Mouse (Mus musculus) heart, adult 2 months (tissue): ENCODE measurements around the gene Fstl5.

Source experiments
- CTCF ChIP-seq: fragments of 200-600 bp; IDR thresholded peaks from 2 replicates; pipeline ENCODE4 v1.8.1; 2022; ENCODE audit warnings: antibody characterized with exemption, mild to moderate bottlenecking, moderate library complexity
- EP300 ChIP-seq: fragments of 200-500 bp; IDR thresholded peaks from 2 replicates; pipeline ENCODE4 v1.6.1; 2011; ENCODE audit warnings: low read depth, low read length, control low read depth; ENCODE audit not compliant: insufficient read depth
- POLR2A ChIP-seq: fragments of 200-500 bp; IDR thresholded peaks from 2 replicates; pipeline ENCODE4 v1.6.1; 2011; ENCODE audit warnings: mild to moderate bottlenecking, low read depth, low read length, control low read depth; ENCODE audit not compliant: insufficient read depth

DNA sequence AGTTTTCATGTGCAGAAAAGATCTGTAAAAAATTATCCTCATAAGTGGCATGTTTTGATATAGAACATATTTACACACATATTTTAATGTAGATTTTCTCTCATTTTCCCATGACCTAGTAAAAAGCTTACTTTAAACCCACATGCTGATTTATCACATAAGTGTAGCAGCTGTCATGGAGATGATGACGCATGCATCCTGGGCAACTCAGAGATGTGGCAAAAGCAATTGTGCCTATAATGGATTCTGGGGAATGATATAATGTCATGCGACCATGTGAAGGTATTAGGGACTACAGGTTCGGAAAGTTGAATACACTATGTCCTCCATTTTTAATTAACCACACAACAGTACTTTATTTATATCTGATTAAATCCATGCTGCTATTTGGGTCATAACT, 601.9 kb downstream of the Fstl5 start:
- TF ChIP-seq CTCF (no peak), POLR2A (no peak), EP300 (no peak)
